Mouse (Mus musculus): ENCODE data around the gene Oxnad1.
"Not testable (repeated sequence)": the region's sequence is repeated elsewhere in the genome, so short reads cannot be mapped to it uniquely, and the experiment has no call there.

The Oxnad1 gene

GRCm38 (mm10) chr14:32091124-32091523 is 6.0 kb downstream of the Oxnad1 start:
- DNase-seq (ENCODE audit: low read depth) = no peak

- DNase-seq (ENCODE audit: low read depth) = no peak
Observed at GRCm38 (mm10) chr14:32091704-32092103, 6.5 kb downstream of the Oxnad1 start.

- no peak for DNase-seq (ENCODE audit: low read depth)
Observed at GRCm38 (mm10) chr14:32093018-32093417, 7.8 kb downstream of the Oxnad1 start.

GRCm38 (mm10) chr14:32093500-32094117 is 8.4 kb downstream of the Oxnad1 start:
- DNase-seq (ENCODE audit: low read depth) = no peak

- DNase-seq (ENCODE audit: low read depth) = no peak
Observed at GRCm38 (mm10) chr14:32095646-32096045, 10.5 kb downstream of the Oxnad1 start.

GRCm38 (mm10) chr14:32096740-32097139 is 11.6 kb downstream of the Oxnad1 start:
- no peak for DNase-seq (ENCODE audit: low read depth)

- no peak for DNase-seq (ENCODE audit: low read depth)
Observed at GRCm38 (mm10) chr14:32097691-32098090, 12.5 kb downstream of the Oxnad1 start.

GRCm38 (mm10) chr14:32098951-32099350 is 13.8 kb downstream of the Oxnad1 start:
- DNase-seq (ENCODE audit: low read depth) = no peak

GRCm38 (mm10) chr14:32103556-32103955 is 18.4 kb downstream of the Oxnad1 start:
- no peak for DNase-seq (ENCODE audit: low read depth)

- DNase-seq (ENCODE audit: low read depth) = no peak
Observed at GRCm38 (mm10) chr14:32105663-32106062, 20.5 kb downstream of the Oxnad1 start.

- no peak for DNase-seq (ENCODE audit: low read depth)
Observed at GRCm38 (mm10) chr14:32106911-32107310, 21.7 kb downstream of the Oxnad1 start.

- DNase-seq (ENCODE audit: low read depth) = not testable (repeated sequence)
Observed at GRCm38 (mm10) chr14:32112124-32112523, 26.9 kb downstream of the Oxnad1 start.

GRCm38 (mm10) chr14:32120940-32121919 is 36.1 kb downstream of the Oxnad1 start:
- no peak for DNase-seq (ENCODE audit: low read depth)

- peak; percentile 47 for DNase-seq (ENCODE audit: low read depth)
Observed at GRCm38 (mm10) chr14:32121920-32122315, 36.7 kb downstream of the Oxnad1 start.

GRCm38 (mm10) chr14:32124261-32124660 is 39.1 kb downstream of the Oxnad1 start:
- DNase-seq (ENCODE audit: low read depth) = no peak

- not testable (repeated sequence) for DNase-seq (ENCODE audit: low read depth)
Observed at GRCm38 (mm10) chr14:32125256-32125655, 40.1 kb downstream of the Oxnad1 start.

- no peak for DNase-seq (ENCODE audit: low read depth)
Observed at GRCm38 (mm10) chr14:32128409-32128808, 43.2 kb downstream of the Oxnad1 start.

GRCm38 (mm10) chr14:32131836-32132235 is 46.7 kb downstream of the Oxnad1 start:
- no peak for DNase-seq (ENCODE audit: low read depth)

GRCm38 (mm10) chr14:32134293-32134692 is 49.1 kb downstream of the Oxnad1 start:
- no peak for DNase-seq (ENCODE audit: low read depth)

GRCm38 (mm10) chr14:32136467-32136866 is 51.3 kb downstream of the Oxnad1 start:
- not testable (repeated sequence) for DNase-seq (ENCODE audit: low read depth)

- no peak for DNase-seq (ENCODE audit: low read depth)
Observed at GRCm38 (mm10) chr14:32140359-32140965, 55.3 kb downstream of the Oxnad1 start.

GRCm38 (mm10) chr14:32141723-32142122 is 56.5 kb downstream of the Oxnad1 start, which contains the start of gene Msmb:
Gene Msmb, plus strand, starts transcription at chr14:32142023.
- DNase-seq (ENCODE audit: low read depth) = no peak

GRCm38 (mm10) chr14:32144734-32145133 is 59.6 kb downstream of the Oxnad1 start:
- DNase-seq (ENCODE audit: low read depth) = no peak

Data from c-Kit-positive CD71-negative TER-119-negative erythroid progenitor cells, embryonic 14.5 days (primary cell).